17 mouse cellular contexts compared by ENCODE assay signal in genomic region chr2:103703336-103703735, GRCm38 (mm10). TPM values are rescaled to one million over a fixed set of nuclear protein-coding genes. Genes with fewer than 3 reads are reported as not detected.
DNase-seq lines count a peak whose midpoint lies in the region; ATAC-seq lines count a peak whose summit lies in the region.
"Had no signal": no experiment of that assay in that cellular context is flagged by ENCODE, and none has a peak within 500 bp of the region (broad histone marks: within the 10 kb centered on the region; RNA-seq: fewer than 3 reads in every experiment).

No protein-coding gene starts in this region.

- no peak overlapping the region for H3K4me2 ChIP-seq in limb, embryonic 13.5 days (replicated peaks)
- H3K4me2 ChIP-seq in embryonic facial prominence, embryonic 15.5 days (replicated peaks) = no peak overlapping the region
- H3K4me2 ChIP-seq in stomach, embryonic 16.5 days (ENCODE audit: low read depth, low read length) = no peak overlapping the region
- H3K4me2 ChIP-seq: heart, embryonic 13.5 days had no signal

- no peaks in the 10 kb centered on the region for H3K27me3 ChIP-seq in limb, embryonic 13.5 days
- no peaks in the 10 kb centered on the region for H3K27me3 ChIP-seq in limb, embryonic 10.5 days (ENCODE audit: low read depth, poor library complexity, severe bottlenecking)
- H3K27me3 ChIP-seq in embryonic facial prominence, embryonic 15.5 days = no peaks in the 10 kb centered on the region
- no peaks in the 10 kb centered on the region for H3K27me3 ChIP-seq in stomach, embryonic 16.5 days (ENCODE audit: control insufficient read depth, insufficient read depth, low read length)
- H3K27me3 ChIP-seq: heart, embryonic 13.5 days had no signal

- DNase-seq in limb, embryonic 10.5 days (ENCODE audit: low spot score) = no peak
- no peak for DNase-seq in right cerebral cortex, postnatal 10 days (ENCODE audit: low spot score in 2 of 2)
- no peak for DNase-seq in urinary bladder, adult 2 months (ENCODE audit: low spot score)
- DNase-seq in adrenal gland, postnatal 4 days (ENCODE audit: low spot score in 2 of 2) = no peak
- DNase-seq: adrenal gland, postnatal 14 days; cerebellum, adult 9-11 months; heart, postnatal 4 days; kidney, adult 11 months; kidney, postnatal 36 days; left cerebral cortex, postnatal 4 days; right cerebral cortex, adult 18-20 months had no signal

- H3K4me3 ChIP-seq in limb, embryonic 13.5 days = no peak overlapping the region
- H3K4me3 ChIP-seq in limb, embryonic 10.5 days = no peak overlapping the region
- H3K4me3 ChIP-seq in embryonic facial prominence, embryonic 15.5 days (replicated peaks) = no peak overlapping the region
- H3K4me3 ChIP-seq in stomach, embryonic 16.5 days (replicated peaks; ENCODE audit: low read length) = no peak overlapping the region
- H3K4me3 ChIP-seq: heart, embryonic 13.5 days had no signal

- H3K9me3 ChIP-seq in limb, embryonic 13.5 days = no peaks in the 10 kb centered on the region
- no peaks in the 10 kb centered on the region for H3K9me3 ChIP-seq in limb, embryonic 10.5 days (replicated peaks)
- H3K9me3 ChIP-seq in embryonic facial prominence, embryonic 15.5 days (replicated peaks) = no peaks in the 10 kb centered on the region
- H3K9me3 ChIP-seq in stomach, embryonic 16.5 days (replicated peaks; ENCODE audit: control insufficient read depth, low read length) = no peaks in the 10 kb centered on the region
- H3K9me3 ChIP-seq: heart, embryonic 13.5 days had no signal

- no peak overlapping the region for H3K9ac ChIP-seq in limb, embryonic 13.5 days
- no peak overlapping the region for H3K9ac ChIP-seq in embryonic facial prominence, embryonic 15.5 days
- no peak overlapping the region for H3K9ac ChIP-seq in stomach, embryonic 16.5 days (ENCODE audit: low read length)
- H3K9ac ChIP-seq: heart, embryonic 13.5 days; liver, embryonic 14.5 days had no signal

- peaks cover 52% of the 10 kb centered on the region for H3K36me3 ChIP-seq in limb, embryonic 13.5 days
- peaks cover 63% of the 10 kb centered on the region for H3K36me3 ChIP-seq in limb, embryonic 10.5 days
- peaks cover 11% of the 10 kb centered on the region; the same call in 1 of the 2 replicates for H3K36me3 ChIP-seq in embryonic facial prominence, embryonic 15.5 days
- no peaks in the 10 kb centered on the region for H3K36me3 ChIP-seq in stomach, embryonic 16.5 days (ENCODE audit: control insufficient read depth, insufficient read depth, low read length)

- H3K27ac ChIP-seq in limb, embryonic 13.5 days = peak overlapping the region; percentile 69; the same call in 1 of the 2 replicates
- H3K27ac ChIP-seq in limb, embryonic 10.5 days = no peak overlapping the region
- H3K27ac ChIP-seq in embryonic facial prominence, embryonic 15.5 days (replicated peaks) = 0 out of 2 replicates have a peak overlapping the region, but pooled peaks have one; percentile 18
- no peak overlapping the region for H3K27ac ChIP-seq in stomach, embryonic 16.5 days (ENCODE audit: low read length)
- H3K27ac ChIP-seq: heart, embryonic 13.5 days; liver, embryonic 14.5 days had no signal

- WGBS in limb, embryonic 13.5 days = 76% methylated on average over 10 of the region's 10 CpGs
- WGBS in limb, embryonic 10.5 days = 83% methylated on average over 10 of the region's 10 CpGs
- 60% methylated on average over 10 of the region's 10 CpGs for WGBS in embryonic facial prominence, embryonic 15.5 days
- WGBS in stomach, embryonic 16.5 days = 73% methylated on average over 10 of the region's 10 CpGs

- peaks cover 57% of the 10 kb centered on the region for H3K4me1 ChIP-seq in limb, embryonic 13.5 days
- H3K4me1 ChIP-seq in limb, embryonic 10.5 days = peaks cover 25% of the 10 kb centered on the region
- peaks cover 29% of the 10 kb centered on the region for H3K4me1 ChIP-seq in embryonic facial prominence, embryonic 15.5 days
- peaks cover 9% of the 10 kb centered on the region for H3K4me1 ChIP-seq in stomach, embryonic 16.5 days (ENCODE audit: control insufficient read depth, insufficient read depth, low read length)

- ATAC-seq in limb, embryonic 13.5 days (ENCODE audit: low FRiP score, low read depth) = no peak
- ATAC-seq in embryonic facial prominence, embryonic 15.5 days (ENCODE audit: insufficient number of reproducible peaks, low FRiP score, low TSS enrichment, low read depth) = no peak
- peak; percentile 48; the same call in 1 of the 2 replicates for ATAC-seq in stomach, embryonic 16.5 days (ENCODE audit: insufficient read depth, low FRiP score)
- ATAC-seq: lung, postnatal 0 days had no signal

RNA-seq across cellular contexts. Expression of gene Nat10, which starts 57.7 kb away (rescaled TPM):
- polyA plus RNA-seq in limb, embryonic 13.5 days (2015; fragmentation: Nextera tagmentation; extraction: Ambion mirVana) = 27.1 and 28.6 TPM in 2 replicates
- 34.7 and 43.3 TPM in 2 replicates for polyA plus RNA-seq in limb, embryonic 10.5 days (2016; fragmentation: Nextera tagmentation; extraction: Ambion mirVana)
- 23.8 and 24.5 TPM in 2 replicates for polyA plus RNA-seq in embryonic facial prominence, embryonic 15.5 days (2015; fragmentation: Nextera tagmentation; extraction: Ambion mirVana)
- polyA plus RNA-seq in stomach, embryonic 16.5 days (2015; fragmentation: Nextera tagmentation; extraction: Ambion mirVana) = 27.1 and 27.8 TPM in 2 replicates
- 27.3 and 34.1 TPM in 2 replicates for polyA plus RNA-seq in urinary bladder, adult 2 months (2012; rRNA removed)
- 10 to 100 TPM; 71.1 to 72.8 TPM for total RNA-seq in adrenal gland, postnatal 4 days (2021)

Comparison
In these comparisons a context has a peak if more than half of its experiments do, and no peak if none do; other contexts are left out.
1. H3K27ac ChIP-seq: peak in limb, embryonic 13.5 days (single experiment) and embryonic facial prominence, embryonic 15.5 days (single experiment); none in limb, embryonic 10.5 days (single experiment) and stomach, embryonic 16.5 days (single experiment).